Mouse (Mus musculus): ENCODE results near the gene Dhx15. TPM values are rescaled to one million over a fixed set of nuclear protein-coding genes. Genes with fewer than 3 reads are reported as not detected.

Dhx15 gene
- total RNA-seq, 2 experiments from 2014 or later: 132 to 137 TPM

DNA sequence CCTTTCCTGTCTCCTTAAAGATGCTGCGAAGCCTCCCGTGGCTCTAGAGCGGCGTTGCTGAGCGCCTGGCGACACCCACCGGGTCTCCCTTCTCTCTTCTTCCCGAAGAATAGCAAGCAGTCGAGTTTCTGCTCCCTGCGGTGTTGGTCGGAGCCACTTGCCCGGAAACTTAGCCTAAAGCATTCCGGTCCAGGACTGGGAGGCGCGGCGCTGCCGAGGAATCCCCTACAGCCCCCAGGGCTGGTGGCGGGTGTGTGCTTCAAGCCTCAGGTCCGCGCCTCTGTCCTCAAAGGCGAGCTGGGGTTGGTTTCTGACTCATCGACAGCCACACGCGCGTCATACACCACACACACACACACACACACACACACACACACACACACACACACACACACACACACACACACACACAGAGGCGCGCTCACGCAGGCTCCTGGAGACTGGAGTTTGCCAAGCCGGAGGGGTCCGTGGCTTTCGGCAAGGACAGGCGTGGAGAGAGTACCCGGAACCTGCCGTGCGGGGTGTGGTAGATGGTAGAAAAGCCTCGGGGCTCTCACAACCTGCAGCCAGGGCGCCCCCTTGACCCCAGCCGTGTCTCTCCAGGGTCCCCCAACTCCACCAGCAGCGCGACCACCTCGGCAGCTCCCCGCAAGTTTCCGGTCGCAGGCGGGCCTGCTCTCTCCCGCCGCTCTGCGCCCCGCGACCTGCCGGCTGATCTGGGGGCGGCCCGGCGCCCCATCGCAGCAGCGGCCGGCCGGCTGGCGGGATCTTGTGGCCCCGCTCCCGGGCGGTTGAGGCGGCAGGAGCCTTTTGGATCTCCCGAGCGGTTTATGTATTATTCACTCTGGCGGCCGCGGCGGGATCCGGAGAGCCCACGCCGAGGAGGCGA, 77.1 kb downstream of the Dhx15 start:
- DNase-seq: peak; percentile 33
- intact Hi-C loops (cut with DNase I): loop anchor here (5.0 to 10.0 kb wide), 2 partner anchors 412 to 1361 kb away; no protein-coding TSS in a partner anchor

DNA sequence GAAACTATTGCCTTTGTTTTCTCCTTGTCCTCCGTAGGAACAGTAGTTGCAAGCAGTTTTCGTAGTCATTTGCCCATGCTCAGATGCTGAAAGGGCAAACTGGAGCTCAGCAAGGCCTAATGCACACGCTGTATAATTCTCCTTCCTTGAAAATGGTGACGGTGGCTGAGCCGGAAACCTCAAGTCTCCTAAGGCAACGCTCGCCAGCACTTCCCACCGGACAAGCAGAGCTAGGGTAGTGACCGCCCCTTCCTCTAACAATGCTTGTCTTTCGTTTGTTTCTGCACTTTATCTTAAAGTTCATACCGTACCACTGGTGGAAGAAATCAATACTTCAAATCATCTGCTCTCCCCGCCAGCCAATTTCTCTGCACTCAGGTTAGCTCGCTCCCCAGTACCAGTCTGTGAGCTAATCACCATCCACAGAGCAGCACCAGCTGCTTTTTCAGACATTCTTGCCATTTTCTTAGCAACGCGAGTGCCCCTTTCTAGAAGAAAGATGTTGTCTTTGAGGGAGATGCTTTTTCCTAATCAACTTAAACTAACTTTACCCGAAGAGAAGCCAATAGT, 78.0 kb downstream of the Dhx15 start:
- intact Hi-C loops (cut with DNase I): loop anchor here (5.0 to 10.0 kb wide), 2 partner anchors 413 to 1360 kb away; no protein-coding TSS in a partner anchor
- DNase-seq: no peak

DNA sequence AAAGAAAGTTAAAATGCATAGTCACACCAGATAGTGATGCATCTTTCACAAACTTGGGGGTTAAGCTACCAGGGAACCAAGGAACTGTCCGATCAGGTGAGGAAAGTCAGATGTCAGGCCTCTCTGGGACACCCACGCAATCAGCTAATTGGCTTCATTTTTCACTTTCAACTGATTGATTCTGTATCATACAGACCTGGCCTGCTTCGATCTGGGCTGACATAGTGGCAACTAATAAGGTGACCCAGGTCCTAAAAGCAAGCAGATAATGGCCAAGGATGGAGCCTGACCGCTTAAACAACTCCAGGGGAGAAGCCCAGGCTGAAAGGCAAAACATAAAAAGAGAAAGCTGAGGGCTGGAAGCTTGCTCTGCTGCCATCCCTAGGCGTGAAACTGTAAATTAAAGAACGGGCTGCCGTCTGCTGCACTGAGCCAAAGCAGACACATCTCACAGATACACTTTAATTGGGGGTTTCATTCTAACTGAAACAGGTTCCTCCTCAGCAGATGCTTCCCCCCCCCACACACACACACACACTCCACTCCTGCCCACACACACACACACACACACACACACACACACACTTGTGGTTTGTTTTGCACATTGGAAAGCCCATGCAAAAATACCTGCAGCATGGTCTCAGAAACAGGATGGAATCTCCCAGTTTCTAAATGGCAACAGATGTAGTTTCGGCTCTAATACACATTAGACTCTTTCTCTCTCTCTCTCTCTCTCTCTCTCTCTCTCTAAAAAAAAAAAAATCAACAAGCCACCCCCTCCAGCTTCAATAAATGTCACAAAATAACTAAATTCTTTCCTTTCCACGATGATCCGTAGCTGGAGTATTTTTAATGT, 79.3 kb downstream of the Dhx15 start:
- intact Hi-C loops (cut with DNase I): loop anchor here (5.0 to 10.0 kb wide), 2 partner anchors 414 to 1359 kb away; no protein-coding TSS in a partner anchor
- peak; percentile 10 for DNase-seq

Small RNA genes lying within 50 kb of the gene (microRNA-seq; reads per million reads assigned to microRNA genes)
- gene Mir6417: not detected

Other genes starting within 250 kb of the Dhx15 start
- 1 to 10 TPM; 2.6 to 2.9 TPM for gene Sod3, start 173.3 kb upstream of the Dhx15 start, total RNA-seq (2021)